Mouse (Mus musculus): ENCODE results near the gene Elmod3. TPM values are rescaled to one million over a fixed set of nuclear protein-coding genes. Genes with fewer than 3 reads are reported as not detected.

Elmod3 gene
- total RNA-seq, 1 experiment: 4.3 TPM

GRCm38 (mm10) chr6:72568736-72569135 is 29.5 kb downstream of the Elmod3 start:
- DNase-seq (ENCODE audit: low read depth, low spot score): no peak
- Histone ChIP-seq H3K27ac (ENCODE audit: insufficient read depth, low read depth, low read length, poor library complexity, severe bottlenecking) (no peak overlapping the region), H3K4me3 (ENCODE audit: insufficient read depth in 1 of 2, low read depth in 1 of 2, low read length in 2 of 2, poor library complexity in 1 of 2, severe bottlenecking in 1 of 2) (no peak overlapping the region), H3K9me3 (ENCODE audit: control insufficient read depth, insufficient read depth, low read depth, low read length) (no peaks in the 10 kb centered on the region), H3K36me3 (ENCODE audit: control insufficient read depth, insufficient read depth, low read length, poor library complexity, severe bottlenecking) (no peaks in the 10 kb centered on the region), H3K4me1 (ENCODE audit: control insufficient read depth in 2 of 2, insufficient read depth in 2 of 2, low read length in 2 of 2, poor library complexity in 1 of 2) (0 out of 4 replicates have a peak, but pooled peaks cover 0 to 2% of the 10 kb centered on the region in 2 experiments), H3K9ac (ENCODE audit: insufficient read depth, low read depth, low read length, poor library complexity, severe bottlenecking) (no peak overlapping the region)
- TF ChIP-seq ZC3H11A (IDR thresholded peaks at IDR 0.05; ENCODE audit: borderline replicate concordance, low read depth, low read length) (no peak), CHD2 (IDR thresholded peaks at IDR 0.05; ENCODE audit: low read depth, low read length) (no peak), MAFK (IDR thresholded peaks at IDR 0.05; ENCODE audit: insufficient read depth, low read depth, low read length) (no peak), ZNF384 (IDR thresholded peaks at IDR 0.05; ENCODE audit: low read depth, low read length) (no peak), HCFC1 (IDR thresholded peaks at IDR 0.05; ENCODE audit: borderline replicate concordance, insufficient read depth, low read length) (no peak)
- in situ Hi-C loops (cut with MboI; ENCODE audit: low sequenced_read_pairs in 2 of 2, unreplicated experiment in 2 of 2): no loop called here

GRCm38 (mm10) chr6:72567508-72567907 is 30.7 kb downstream of the Elmod3 start:
- in situ Hi-C loops (cut with MboI; ENCODE audit: low sequenced_read_pairs in 2 of 2, unreplicated experiment in 2 of 2): no loop called here
- no peaks in the 10 kb centered on the region for H3K9me3 ChIP-seq (ENCODE audit: control insufficient read depth, insufficient read depth, low read depth, low read length)
- H3K36me3 ChIP-seq (ENCODE audit: control insufficient read depth, insufficient read depth, low read length, poor library complexity, severe bottlenecking): no peaks in the 10 kb centered on the region
- H3K4me3 ChIP-seq (ENCODE audit: insufficient read depth in 1 of 2, low read depth in 1 of 2, low read length in 2 of 2, poor library complexity in 1 of 2, severe bottlenecking in 1 of 2): no peak overlapping the region
- H3K27ac ChIP-seq (ENCODE audit: insufficient read depth, low read depth, low read length, poor library complexity, severe bottlenecking): no peak overlapping the region
- no peak for DNase-seq (ENCODE audit: low read depth, low spot score)
- no peak overlapping the region for H3K9ac ChIP-seq (ENCODE audit: insufficient read depth, low read depth, low read length, poor library complexity, severe bottlenecking)
- TF ChIP-seq MAFK (IDR thresholded peaks at IDR 0.05; ENCODE audit: insufficient read depth, low read depth, low read length): no peak
- no peak for TF ChIP-seq ZNF384 (IDR thresholded peaks at IDR 0.05; ENCODE audit: low read depth, low read length)
- no peak for TF ChIP-seq ZC3H11A (IDR thresholded peaks at IDR 0.05; ENCODE audit: borderline replicate concordance, low read depth, low read length)
- no peak for TF ChIP-seq HCFC1 (IDR thresholded peaks at IDR 0.05; ENCODE audit: borderline replicate concordance, insufficient read depth, low read length)
- TF ChIP-seq CHD2 (IDR thresholded peaks at IDR 0.05; ENCODE audit: low read depth, low read length): no peak
- H3K4me1 ChIP-seq (ENCODE audit: control insufficient read depth in 2 of 2, insufficient read depth in 2 of 2, low read length in 2 of 2, poor library complexity in 1 of 2): peaks cover 0 to 6% of the 10 kb centered on the region in 2 experiments; a peak in 1 of 4 replicates

- H3K4me3 ChIP-seq (ENCODE audit: insufficient read depth in 1 of 2, low read depth in 1 of 2, low read length in 2 of 2, poor library complexity in 1 of 2, severe bottlenecking in 1 of 2): no peak overlapping the region
- H3K9me3 ChIP-seq (ENCODE audit: control insufficient read depth, insufficient read depth, low read depth, low read length): no peaks in the 10 kb centered on the region
- no peak overlapping the region for H3K9ac ChIP-seq (ENCODE audit: insufficient read depth, low read depth, low read length, poor library complexity, severe bottlenecking)
- TF ChIP-seq ZC3H11A (IDR thresholded peaks at IDR 0.05; ENCODE audit: borderline replicate concordance, low read depth, low read length): peak; percentile 90; the same call in 1 of the 2 replicates
- TF ChIP-seq ZNF384 (IDR thresholded peaks at IDR 0.05; ENCODE audit: low read depth, low read length): no peak
- no peak for TF ChIP-seq CHD2 (IDR thresholded peaks at IDR 0.05; ENCODE audit: low read depth, low read length)
- peak; percentile 39; the same call in 1 of the 2 replicates for TF ChIP-seq HCFC1 (IDR thresholded peaks at IDR 0.05; ENCODE audit: borderline replicate concordance, insufficient read depth, low read length)
- no peak for TF ChIP-seq MAFK (IDR thresholded peaks at IDR 0.05; ENCODE audit: insufficient read depth, low read depth, low read length)
- H3K36me3 ChIP-seq (ENCODE audit: control insufficient read depth, insufficient read depth, low read length, poor library complexity, severe bottlenecking): no peaks in the 10 kb centered on the region
- no peak overlapping the region for H3K27ac ChIP-seq (ENCODE audit: insufficient read depth, low read depth, low read length, poor library complexity, severe bottlenecking)
- peak; percentile 84 for DNase-seq (ENCODE audit: low read depth, low spot score)
- in situ Hi-C loops (cut with MboI; ENCODE audit: low sequenced_read_pairs in 2 of 2, unreplicated experiment in 2 of 2): no loop called here
- H3K4me1 ChIP-seq (ENCODE audit: control insufficient read depth in 2 of 2, insufficient read depth in 2 of 2, low read length in 2 of 2, poor library complexity in 1 of 2): peaks cover 0 to 8% of the 10 kb centered on the region in 2 experiments; a peak in 1 of 4 replicates
These were observed 32.2 kb downstream of the Elmod3 start for GRCm38 (mm10) chr6:72566044-72566443.

GRCm38 (mm10) chr6:72565506-72565905 is 32.7 kb downstream of the Elmod3 start:
- Histone ChIP-seq H3K4me3 (ENCODE audit: insufficient read depth in 1 of 2, low read depth in 1 of 2, low read length in 2 of 2, poor library complexity in 1 of 2, severe bottlenecking in 1 of 2) (no peak overlapping the region), H3K9me3 (ENCODE audit: control insufficient read depth, insufficient read depth, low read depth, low read length) (no peaks in the 10 kb centered on the region), H3K36me3 (ENCODE audit: control insufficient read depth, insufficient read depth, low read length, poor library complexity, severe bottlenecking) (no peaks in the 10 kb centered on the region), H3K27ac (ENCODE audit: insufficient read depth, low read depth, low read length, poor library complexity, severe bottlenecking) (no peak overlapping the region), H3K4me1 (ENCODE audit: control insufficient read depth in 2 of 2, insufficient read depth in 2 of 2, low read length in 2 of 2, poor library complexity in 1 of 2) (peaks cover 0 to 8% of the 10 kb centered on the region in 2 experiments; a peak in 1 of 4 replicates), H3K9ac (ENCODE audit: insufficient read depth, low read depth, low read length, poor library complexity, severe bottlenecking) (no peak overlapping the region)
- in situ Hi-C loops (cut with MboI; ENCODE audit: low sequenced_read_pairs in 2 of 2, unreplicated experiment in 2 of 2): no loop called here
- no peak for DNase-seq (ENCODE audit: low read depth, low spot score)
- TF ChIP-seq CHD2 (IDR thresholded peaks at IDR 0.05; ENCODE audit: low read depth, low read length) (no peak), MAFK (IDR thresholded peaks at IDR 0.05; ENCODE audit: insufficient read depth, low read depth, low read length) (no peak), ZC3H11A (IDR thresholded peaks at IDR 0.05; ENCODE audit: borderline replicate concordance, low read depth, low read length) (no peak), ZNF384 (IDR thresholded peaks at IDR 0.05; ENCODE audit: low read depth, low read length) (no peak), HCFC1 (IDR thresholded peaks at IDR 0.05; ENCODE audit: borderline replicate concordance, insufficient read depth, low read length) (no peak)

Data from ES-E14 (cell line).